Mouse (Mus musculus) C2C12 (cell line): ENCODE measurements at regions not wholly inside any gene's neighbourhood (a gene's known extent, or its start where the extent isn't known, plus 50 kb on each side); places are given as distances from the start of the nearest gene placed in this dataset.

ENCODE experiments used
- H3K27me3 ChIP-seq: one replicate; pipeline ENCODE4 v1.6.1; 2011; ENCODE audit not compliant: control insufficient read depth, insufficient read depth, insufficient read length
- H3K36me3 ChIP-seq: one replicate; pipeline ENCODE4 v1.6.1; 2011; ENCODE audit not compliant: control insufficient read depth, insufficient read depth
- H3K4me3 ChIP-seq: one replicate; pipeline ENCODE4 v1.5.1; 2011; ENCODE audit warnings: mild to moderate bottlenecking, control low read depth; ENCODE audit not compliant: poor library complexity, insufficient read depth, severe bottlenecking
- H3K79me2 ChIP-seq: one replicate; pipeline ENCODE4 v1.6.1; 2011; ENCODE audit not compliant: control insufficient read depth, insufficient read depth
- H3K79me3 ChIP-seq: one replicate; pipeline ENCODE4 v1.6.1; 2011; ENCODE audit warnings: low read depth, control low read depth
- H3ac ChIP-seq: one replicate; pipeline ENCODE3; 2011; ENCODE audit warnings: low read depth; ENCODE audit not compliant: control insufficient read depth, insufficient read length
- CEBPB ChIP-seq: IDR thresholded peaks from one replicate; pipeline ENCODE4 v1.6.1; 2011; ENCODE audit warnings: low read depth, mild to moderate bottlenecking, control low read depth, moderate library complexity
- CTCF ChIP-seq: IDR thresholded peaks from one replicate; pipeline ENCODE4 v1.5.1; 2011; ENCODE audit not compliant: control insufficient read depth, insufficient read depth, insufficient read length
- FOSL1 ChIP-seq: IDR thresholded peaks from one replicate; pipeline ENCODE4 v1.8.0; 2011; ENCODE audit warnings: mild to moderate bottlenecking, low read length; ENCODE audit not compliant: poor library complexity, insufficient read depth, severe bottlenecking
- MAX ChIP-seq: IDR thresholded peaks from one replicate; pipeline ENCODE4 v1.6.1; 2011; ENCODE audit warnings: mild to moderate bottlenecking, control low read depth
- MYOD1 ChIP-seq: IDR thresholded peaks from one replicate; pipeline ENCODE4 v1.6.1; 2011; ENCODE audit warnings: low read depth; ENCODE audit not compliant: control insufficient read depth, insufficient read length
- MYOG ChIP-seq: IDR thresholded peaks from one replicate; pipeline ENCODE4 v1.6.1; 2011; ENCODE audit not compliant: control insufficient read depth, insufficient read length; ENCODE audit errors: extremely low read depth
- USF1 ChIP-seq: IDR thresholded peaks from one replicate; pipeline ENCODE4 v1.6.1; 2011; ENCODE audit warnings: low read depth, mild to moderate bottlenecking, control low read depth, moderate library complexity

DNA sequence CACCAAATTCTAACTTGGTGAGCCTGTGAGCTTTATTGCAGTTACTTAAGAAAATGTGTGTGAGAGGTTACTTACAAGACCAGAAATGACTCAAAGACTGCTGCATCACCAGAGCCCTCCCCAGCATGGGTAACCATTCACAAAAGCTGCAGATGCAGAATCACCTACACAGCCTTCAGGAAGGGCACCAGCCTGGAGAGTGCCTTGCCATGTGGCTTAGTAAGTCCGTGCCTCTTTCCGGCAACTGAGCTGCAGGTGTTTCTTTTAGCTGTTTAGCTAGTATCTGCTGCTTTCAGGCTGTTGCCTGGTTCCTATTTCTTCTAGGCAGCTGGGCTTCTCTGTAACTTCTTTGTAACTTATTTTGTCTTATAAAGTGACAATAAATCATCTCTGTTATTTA is 213.2 kb upstream of the Stxbp6 start:
- no peaks in the 10 kb centered on the region for H3K27me3 ChIP-seq
- H3ac ChIP-seq, result no peak overlapping the region
- TF ChIP-seq MYOG, result no peak
- no peak for TF ChIP-seq CEBPB
- TF ChIP-seq USF1, result no peak
- TF ChIP-seq MAX, result no peak
- TF ChIP-seq MYOD1, result no peak
- H3K4me3 ChIP-seq, result no peak overlapping the region
- H3K79me3 ChIP-seq, result no peaks in the 10 kb centered on the region
- H3K36me3 ChIP-seq, result no peaks in the 10 kb centered on the region
- no peaks in the 10 kb centered on the region for H3K79me2 ChIP-seq

DNA sequence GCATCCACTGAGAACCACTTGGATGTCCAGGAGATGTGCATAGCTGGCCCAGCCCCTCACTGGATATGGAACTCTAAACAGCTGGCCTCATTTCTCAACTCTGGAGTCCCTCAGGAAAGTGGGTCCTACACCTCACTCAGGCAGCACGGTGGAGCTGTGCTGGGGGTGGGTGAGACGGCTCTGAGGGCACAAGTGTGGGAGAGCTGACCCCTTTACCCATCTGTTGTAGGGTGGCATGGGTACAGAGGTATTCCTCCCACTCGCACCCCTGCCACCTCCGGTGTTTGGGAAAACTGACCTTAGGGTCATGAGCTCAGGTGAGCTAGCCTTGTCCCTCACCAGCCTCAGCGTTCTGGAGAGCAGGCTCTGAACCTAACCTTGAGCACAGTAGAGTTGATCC is 181.8 kb upstream of the Stxbp6 start:
- Histone ChIP-seq H3K4me3 (no peak overlapping the region), H3K36me3 (no peaks in the 10 kb centered on the region), H3K79me2 (no peaks in the 10 kb centered on the region), H3K79me3 (no peaks in the 10 kb centered on the region), H3ac (no peak overlapping the region), H3K27me3 (no peaks in the 10 kb centered on the region)
- TF ChIP-seq MYOD1 (no peak), MAX (no peak), CTCF (no peak), MYOG (no peak), FOSL1 (no peak), CEBPB (no peak), USF1 (no peak)

GRCm38 (mm10) chr12:45211131-45211530 is 136.6 kb upstream of the Stxbp6 start:
- no peak overlapping the region for H3ac ChIP-seq
- H3K36me3 ChIP-seq, result no peaks in the 10 kb centered on the region
- no peaks in the 10 kb centered on the region for H3K27me3 ChIP-seq
- no peak for TF ChIP-seq MAX
- no peak for TF ChIP-seq MYOD1
- TF ChIP-seq FOSL1, result no peak
- no peak for TF ChIP-seq CTCF
- TF ChIP-seq MYOG, result no peak
- no peak for TF ChIP-seq USF1
- TF ChIP-seq CEBPB, result no peak
- no peaks in the 10 kb centered on the region for H3K79me2 ChIP-seq
- no peaks in the 10 kb centered on the region for H3K79me3 ChIP-seq
- H3K4me3 ChIP-seq, result no peak overlapping the region

- Histone ChIP-seq H3ac (no peak overlapping the region), H3K79me2 (no peaks in the 10 kb centered on the region), H3K36me3 (no peaks in the 10 kb centered on the region), H3K27me3 (no peaks in the 10 kb centered on the region), H3K79me3 (no peaks in the 10 kb centered on the region), H3K4me3 (no peak overlapping the region)
- TF ChIP-seq MYOG (no peak), CTCF (no peak), MAX (no peak), MYOD1 (no peak), USF1 (no peak), CEBPB (no peak), FOSL1 (no peak)
Observed at GRCm38 (mm10) chr12:45195304-45195920, 120.9 kb upstream of the Stxbp6 start.

GRCm38 (mm10) chr12:45187149-45187548 is 112.6 kb upstream of the Stxbp6 start:
- TF ChIP-seq USF1, result no peak
- TF ChIP-seq CEBPB, result no peak
- no peak for TF ChIP-seq MYOG
- TF ChIP-seq MAX, result no peak
- no peak for TF ChIP-seq FOSL1
- TF ChIP-seq MYOD1, result no peak
- TF ChIP-seq CTCF, result no peak

DNA sequence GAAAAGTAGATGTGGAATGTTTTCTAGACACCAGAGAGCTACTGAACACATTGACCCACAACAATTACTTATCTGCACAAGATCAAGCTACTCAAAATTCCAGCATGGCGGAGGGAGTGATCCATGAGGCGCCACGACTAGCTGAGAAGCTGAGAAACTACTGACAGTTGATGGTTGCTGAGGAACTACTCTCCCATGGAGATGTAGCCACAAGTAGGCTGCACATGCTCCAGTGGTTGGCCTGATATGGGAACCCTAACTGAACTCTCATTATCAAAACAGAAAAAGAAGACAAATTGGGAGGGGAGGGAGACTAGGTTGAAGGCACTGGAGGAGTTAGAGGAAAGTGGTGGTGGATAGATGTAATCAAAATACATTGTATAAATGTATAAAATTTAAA is 110.0 kb upstream of the Stxbp6 start:
- H3K36me3 ChIP-seq, result no peaks in the 10 kb centered on the region
- TF ChIP-seq MYOD1 (no peak), MAX (no peak), USF1 (no peak), CTCF (no peak), MYOG (no peak), FOSL1 (no peak), CEBPB (no peak)

More at GRCm38 (mm10) chr12:45187149-45187548, 112.6 kb upstream of the Stxbp6 start:
- Histone ChIP-seq H3K79me3 (no peaks in the 10 kb centered on the region), H3K79me2 (no peaks in the 10 kb centered on the region), H3K4me3 (no peak overlapping the region), H3ac (no peak overlapping the region), H3K27me3 (no peaks in the 10 kb centered on the region), H3K36me3 (no peaks in the 10 kb centered on the region)

More for the DNA sequence above, 110.0 kb upstream of the Stxbp6 start:
- H3ac ChIP-seq, result no peak overlapping the region
- H3K27me3 ChIP-seq, result no peaks in the 10 kb centered on the region
- no peaks in the 10 kb centered on the region for H3K79me2 ChIP-seq
- no peaks in the 10 kb centered on the region for H3K79me3 ChIP-seq
- H3K4me3 ChIP-seq, result no peak overlapping the region
